11 mouse cellular contexts compared by ENCODE assay signal in genomic region chr2:170247702-170248445, GRCm38 (mm10).
DNase-seq lines count a peak whose midpoint lies in the region; ATAC-seq lines count a peak whose summit lies in the region.
"Had no signal": no experiment of that assay in that cellular context is flagged by ENCODE, and none has a peak within 500 bp of the region (broad histone marks: within the 10 kb centered on the region; RNA-seq: fewer than 3 reads in every experiment).

No protein-coding gene starts in this region.

- DNase-seq in lung, postnatal 10 days: peak; percentile 10
- DNase-seq in lung, adult 18-20 months: no peak
- DNase-seq in Muller cell, postnatal 12 days (ENCODE audit: inconsistent ontology term): peak; percentile 77
- DNase-seq in induced T-regulatory cell, adult 2 months (ENCODE audit: low read depth): peak; percentile 54
- DNase-seq in testis, postnatal 10 days (ENCODE audit: low spot score): no peak
- DNase-seq in heart, postnatal 36 days: no peak
- DNase-seq: cerebellum, adult 2 months; heart, adult 18-20 months; thymus, adult 18-20 months had no signal

- H3K4me3 ChIP-seq in stomach, embryonic 16.5 days (replicated peaks; ENCODE audit: low read length): no peak overlapping the region
- H3K4me3 ChIP-seq: lung, embryonic 15.5 days had no signal

- H3K9me3 ChIP-seq in stomach, embryonic 16.5 days (replicated peaks; ENCODE audit: control insufficient read depth, low read length): no peaks in the 10 kb centered on the region
- H3K9me3 ChIP-seq: lung, embryonic 15.5 days had no signal

- H3K27ac ChIP-seq in stomach, embryonic 16.5 days (ENCODE audit: low read length): no peak overlapping the region
- H3K27ac ChIP-seq: lung, embryonic 15.5 days had no signal

- H3K4me2 ChIP-seq in stomach, embryonic 16.5 days (ENCODE audit: low read depth, low read length): no peak overlapping the region
- H3K4me2 ChIP-seq: lung, embryonic 15.5 days had no signal

- intact Hi-C loops in heart, postnatal 36 days (cut with DNase I): no loop called here

- peak; percentile 66; the same call in 1 of the 2 replicates for ATAC-seq in stomach, embryonic 16.5 days (ENCODE audit: insufficient read depth, low FRiP score)

- H3K36me3 ChIP-seq in stomach, embryonic 16.5 days (ENCODE audit: control insufficient read depth, insufficient read depth, low read length): no peaks in the 10 kb centered on the region
- H3K36me3 ChIP-seq: lung, embryonic 15.5 days had no signal

- no peaks in the 10 kb centered on the region for H3K27me3 ChIP-seq in stomach, embryonic 16.5 days (ENCODE audit: control insufficient read depth, insufficient read depth, low read length)
- H3K27me3 ChIP-seq: lung, embryonic 15.5 days had no signal

- H3K9ac ChIP-seq in stomach, embryonic 16.5 days (ENCODE audit: low read length): no peak overlapping the region
- H3K9ac ChIP-seq: lung, embryonic 15.5 days had no signal

- H3K4me1 ChIP-seq in stomach, embryonic 16.5 days (ENCODE audit: control insufficient read depth, insufficient read depth, low read length): no peaks in the 10 kb centered on the region
- H3K4me1 ChIP-seq: lung, embryonic 15.5 days had no signal

- 53% methylated on average over 11 of the region's 11 CpGs for WGBS in stomach, embryonic 16.5 days

Comparison
In these comparisons a context has a peak if more than half of its experiments do, and no peak if none do; other contexts are left out.
1. DNase-seq: peak in lung, postnatal 10 days (single experiment), Muller cell, postnatal 12 days (single experiment) and induced T-regulatory cell, adult 2 months (single experiment); none in lung, adult 18-20 months (0 of 2), testis, postnatal 10 days (single experiment) and heart, postnatal 36 days (0 of 2).